12 mouse cellular contexts compared by ENCODE assay signal in the genomic region with DNA sequence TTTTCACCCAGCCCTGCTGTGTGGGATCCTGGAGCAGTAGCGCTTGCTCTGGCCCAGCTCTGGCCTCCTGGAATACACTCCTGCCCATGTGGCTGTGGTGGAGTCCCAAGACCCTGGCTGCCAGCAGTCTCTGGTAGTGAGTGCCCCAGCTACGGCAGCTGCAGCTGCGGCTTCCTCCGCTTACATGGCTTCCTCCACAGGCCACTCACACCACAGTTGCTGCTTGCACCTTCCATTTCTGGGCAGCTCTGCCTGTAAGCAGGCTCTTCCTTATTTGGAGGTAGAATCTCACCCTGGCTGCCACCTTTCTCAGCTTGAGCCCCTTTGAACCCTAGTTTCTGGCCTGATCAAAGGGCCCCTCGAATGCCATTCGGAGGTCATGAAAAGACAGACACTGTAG. TPM values are rescaled to one million over a fixed set of nuclear protein-coding genes. Genes with fewer than 3 reads are reported as not detected.
A peak's percentile ranks its signal among the peaks of the same experiment; 100 is the strongest.
DNase-seq lines count a peak whose midpoint lies in the region; ATAC-seq and TF ChIP-seq lines count a peak whose summit lies in the region.
"Had no signal": no experiment of that assay in that cellular context is flagged by ENCODE, and none has a peak within 500 bp of the region (broad histone marks: within the 10 kb centered on the region; RNA-seq: fewer than 3 reads in every experiment).

No protein-coding gene starts in this region.

- peaks cover 6% of the 10 kb centered on the region for H3K36me3 ChIP-seq in heart, embryonic 13.5 days
- H3K36me3 ChIP-seq in lung, embryonic 16.5 days (ENCODE audit: control insufficient read depth, insufficient read depth, low read length), result no peaks in the 10 kb centered on the region
- no peaks in the 10 kb centered on the region for H3K36me3 ChIP-seq in intestine, embryonic 15.5 days

- 35% methylated on average over 6 of the region's 6 CpGs for WGBS in heart, embryonic 13.5 days
- 48% methylated on average over 6 of the region's 6 CpGs for WGBS in lung, embryonic 16.5 days
- 32% methylated on average over 6 of the region's 6 CpGs for WGBS in lung, adult 2 months
- WGBS in intestine, embryonic 15.5 days, result 42% methylated on average over 6 of the region's 6 CpGs

- H3K9me3 ChIP-seq in heart, embryonic 13.5 days, result no peaks in the 10 kb centered on the region
- no peaks in the 10 kb centered on the region for H3K9me3 ChIP-seq in lung, embryonic 16.5 days (ENCODE audit: control insufficient read depth, low read length)
- H3K9me3 ChIP-seq in intestine, embryonic 15.5 days, result no peaks in the 10 kb centered on the region

- peaks cover 98% of the 10 kb centered on the region for H3K4me1 ChIP-seq in heart, embryonic 13.5 days
- H3K4me1 ChIP-seq in lung, embryonic 16.5 days (replicated peaks; ENCODE audit: control insufficient read depth, insufficient read depth, low read length), result peaks cover 40% of the 10 kb centered on the region
- peaks cover 10% of the 10 kb centered on the region for H3K4me1 ChIP-seq in lung, adult 2 months (ENCODE audit: control insufficient read depth, insufficient read depth, low read length)
- H3K4me1 ChIP-seq in intestine, embryonic 15.5 days (replicated peaks), result peaks cover 39% of the 10 kb centered on the region

- no peak for TF ChIP-seq POLR2A in lung, adult 2 months (IDR thresholded peaks at IDR 0.05; ENCODE audit: borderline replicate concordance, extremely low read depth, low read depth, low read length)

- no peak for TF ChIP-seq CTCF in lung, adult 2 months (IDR thresholded peaks at IDR 0.05; ENCODE audit: insufficient read depth, low read length)

- H3K27me3 ChIP-seq in heart, embryonic 13.5 days (replicated peaks), result no peaks in the 10 kb centered on the region
- no peaks in the 10 kb centered on the region for H3K27me3 ChIP-seq in lung, embryonic 16.5 days (ENCODE audit: control insufficient read depth, insufficient read depth, low read depth, low read length)
- H3K27me3 ChIP-seq in intestine, embryonic 15.5 days (replicated peaks), result no peaks in the 10 kb centered on the region

- H3K27ac ChIP-seq in heart, embryonic 13.5 days (replicated peaks), result peak overlapping the region; percentile 81
- H3K27ac ChIP-seq in lung, embryonic 16.5 days (ENCODE audit: low read length), result peak overlapping the region; percentile 72
- peak overlapping the region; percentile 2; the same call in 1 of the 2 replicates for H3K27ac ChIP-seq in intestine, embryonic 15.5 days
- H3K27ac ChIP-seq: kidney, postnatal 0 days had no signal

- no peak overlapping the region for H3K4me3 ChIP-seq in heart, embryonic 13.5 days
- no peak overlapping the region for H3K4me3 ChIP-seq in lung, embryonic 16.5 days (ENCODE audit: low read length)
- no peak overlapping the region for H3K4me3 ChIP-seq in lung, adult 2 months (replicated peaks; ENCODE audit: extremely low read depth, low read depth, low read length)
- H3K4me3 ChIP-seq in intestine, embryonic 15.5 days (replicated peaks), result no peak overlapping the region

- peak overlapping the region; percentile 57 for H3K9ac ChIP-seq in heart, embryonic 13.5 days
- H3K9ac ChIP-seq in lung, embryonic 16.5 days (ENCODE audit: low read length), result 0 out of 2 replicates have a peak overlapping the region, but pooled peaks have one; percentile 51
- no peak overlapping the region for H3K9ac ChIP-seq in intestine, embryonic 15.5 days
- H3K9ac ChIP-seq: forebrain, postnatal 0 days had no signal

- no peak for DNase-seq in heart, adult 11 months
- no peak for DNase-seq in lung, adult 2 months
- DNase-seq in thymus, postnatal 0 days (ENCODE audit: low spot score), result peak; percentile 73
- no peak for DNase-seq in testis, postnatal 10 days (ENCODE audit: low spot score)
- DNase-seq in right cerebral cortex, postnatal 14 days, result no peak
- DNase-seq: adrenal gland, postnatal 14 days; cerebellum, postnatal 36 days; forebrain, postnatal 0 days had no signal

- no peak for ATAC-seq in heart, embryonic 13.5 days (ENCODE audit: extremely low read depth, insufficient number of reproducible peaks, low FRiP score, low TSS enrichment)
- ATAC-seq in lung, embryonic 16.5 days (ENCODE audit: low read depth), result no peak
- ATAC-seq in intestine, embryonic 15.5 days, result no peak
- ATAC-seq: forebrain, postnatal 0 days had no signal

- no peak overlapping the region for H3K4me2 ChIP-seq in heart, embryonic 13.5 days
- H3K4me2 ChIP-seq in lung, embryonic 16.5 days (ENCODE audit: low read depth, low read length), result no peak overlapping the region
- H3K4me2 ChIP-seq in intestine, embryonic 15.5 days (replicated peaks), result no peak overlapping the region

RNA-seq across cellular contexts. Expression of a gene that starts 25.7 kb away (rescaled TPM):
- 16.1 and 18.2 TPM in 2 replicates for polyA plus RNA-seq in heart, embryonic 13.5 days (2015; fragmentation: Nextera tagmentation; extraction: Ambion mirVana)
- polyA plus RNA-seq in lung, embryonic 16.5 days (2015; fragmentation: Nextera tagmentation; extraction: Ambion mirVana), result 22.9 and 23.9 TPM in 2 replicates
- polyA plus RNA-seq in lung, adult 2 months (2012; rRNA removed), result 46.4 and 47.3 TPM in 2 replicates
- polyA plus RNA-seq in intestine, embryonic 15.5 days (2015; fragmentation: Nextera tagmentation; extraction: Ambion mirVana), result 18.2 and 18.5 TPM in 2 replicates
- polyA plus RNA-seq in thymus, postnatal 0 days (2015; fragmentation: Nextera tagmentation; extraction: Ambion mirVana), result 29.0 and 37.0 TPM in 2 replicates

Comparison
In these comparisons a context has a peak if more than half of its experiments do, and no peak if none do; other contexts are left out.
1. H3K27ac ChIP-seq: peak in every context shown above with its lines; median percentile 81 in heart, embryonic 13.5 days; 72 in lung, embryonic 16.5 days; 2 in intestine, embryonic 15.5 days.